Mouse (Mus musculus): Measurements from ENCODE around the gene Il20ra. TPM values are rescaled to one million over a fixed set of nuclear protein-coding genes. Genes with fewer than 3 reads are reported as not detected.

The Il20ra gene
- total RNA-seq, 2 experiments from 2014 or later, result 0.15 to 0.20 TPM

DNA sequence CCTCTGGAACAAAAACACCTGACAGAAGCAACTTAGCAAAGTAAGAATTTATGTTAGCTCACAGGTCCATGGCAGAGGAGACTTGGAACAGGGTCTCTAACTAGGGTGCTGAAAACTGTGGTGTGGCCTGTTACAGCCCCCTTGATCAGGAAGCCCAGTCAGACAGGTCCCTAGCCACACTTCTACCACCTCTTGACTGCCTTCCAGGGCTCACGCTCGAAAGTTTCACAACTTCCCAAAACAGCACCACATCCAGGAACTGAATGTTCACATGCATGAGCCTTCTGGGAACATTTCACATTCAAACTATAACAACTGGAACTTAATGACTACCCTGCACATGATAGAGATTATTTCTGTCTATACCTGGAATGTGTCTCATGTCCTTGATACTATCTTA lies 53.1 kb downstream of the Il20ra start:
- no peak for DNase-seq (ENCODE audit: low spot score in 2 of 2)

GRCm38 (mm10) chr10:19779092-19779491 lies 66.7 kb downstream of the Il20ra start:
- DNase-seq (ENCODE audit: low spot score in 2 of 2), result peak; percentile 27 to 44

- peak in 1 of 2 experiments; percentile 16 for DNase-seq (ENCODE audit: low spot score in 2 of 2)
Measured at GRCm38 (mm10) chr10:19781365-19781764, 69.0 kb downstream of the Il20ra start.

- peak in 1 of 2 experiments; percentile 41 for DNase-seq (ENCODE audit: low spot score in 2 of 2)
Measured at GRCm38 (mm10) chr10:19794996-19795395, 82.6 kb downstream of the Il20ra start.

DNA sequence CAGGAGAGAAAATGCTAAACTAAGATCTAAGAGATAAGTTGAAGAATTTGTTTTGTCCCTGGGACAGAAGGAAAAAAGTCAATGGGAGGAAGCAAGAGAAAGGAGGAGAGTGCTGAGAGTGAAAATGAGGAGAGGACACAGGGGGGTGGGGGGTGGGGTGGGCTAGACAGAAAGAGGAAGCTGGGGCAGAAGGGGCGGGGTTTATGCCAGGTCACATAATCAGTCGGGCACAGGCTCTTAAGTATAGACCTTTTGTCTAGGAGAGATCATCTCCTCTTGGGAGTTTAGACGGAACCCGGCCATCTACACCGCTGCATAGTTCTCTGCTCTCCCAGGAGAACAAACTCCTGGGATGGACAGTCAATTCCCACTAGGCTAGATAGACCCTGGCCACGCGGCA lies 90.6 kb downstream of the Il20ra start:
- no peak for DNase-seq (ENCODE audit: low spot score in 2 of 2)

DNA sequence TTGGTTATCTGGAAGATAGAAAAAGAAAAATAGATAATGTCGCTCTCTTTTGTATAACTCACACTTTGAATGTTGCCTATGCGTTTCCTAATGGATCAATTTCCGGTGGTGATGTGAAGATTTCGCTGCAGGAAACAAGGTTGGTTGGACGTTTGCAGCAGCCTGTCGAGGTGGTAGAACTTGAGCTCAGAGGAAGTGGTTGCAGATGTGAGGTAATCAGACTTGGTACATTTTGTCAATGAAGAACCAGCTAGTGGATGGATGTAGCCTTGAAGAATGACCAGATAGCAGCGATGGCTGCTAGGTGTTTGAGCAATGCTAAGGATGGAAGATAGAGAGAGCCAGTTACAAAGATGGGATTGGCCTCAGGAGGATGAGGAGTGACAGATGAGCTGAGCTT lies 92.4 kb downstream of the Il20ra start:
- DNase-seq (ENCODE audit: low spot score in 2 of 2), result no peak

Other genes with a start within 250 kb of the Il20ra start
- gene Ifngr1, start 120.6 kb upstream of the Il20ra start, total RNA-seq (2021), result 10 to 100 TPM; 18.7 to 20.1 TPM
- gene Il22ra2, start 90.6 kb upstream of the Il20ra start, total RNA-seq (2021), result not detected
- under 1 TPM; 0.56 to 0.57 TPM for gene Slc35d3, start 138.9 kb downstream of the Il20ra start, total RNA-seq (2021)
- 10 to 100 TPM; 22.8 to 23.2 TPM for gene Pex7, start 195.1 kb downstream of the Il20ra start, total RNA-seq (2021)
- gene Map3k5, start 221.9 kb downstream of the Il20ra start, total RNA-seq (2021), result 10 to 100 TPM; 24.1 to 32.5 TPM

All from layer of hippocampus, adult 18-20 months (tissue).